Mouse (Mus musculus) ES-CJ7 (cell line): ENCODE measurements at regions not wholly inside any gene's neighbourhood (a gene's known extent, or its start where the extent isn't known, plus 50 kb on each side); places are given as distances from the start of the nearest gene placed in this dataset.

Experiments used
- DNase-seq: peaks from one replicate; pipeline ENCODE4 v3.0.0; 2011; ENCODE audit warnings: low read depth, low spot score

DNA sequence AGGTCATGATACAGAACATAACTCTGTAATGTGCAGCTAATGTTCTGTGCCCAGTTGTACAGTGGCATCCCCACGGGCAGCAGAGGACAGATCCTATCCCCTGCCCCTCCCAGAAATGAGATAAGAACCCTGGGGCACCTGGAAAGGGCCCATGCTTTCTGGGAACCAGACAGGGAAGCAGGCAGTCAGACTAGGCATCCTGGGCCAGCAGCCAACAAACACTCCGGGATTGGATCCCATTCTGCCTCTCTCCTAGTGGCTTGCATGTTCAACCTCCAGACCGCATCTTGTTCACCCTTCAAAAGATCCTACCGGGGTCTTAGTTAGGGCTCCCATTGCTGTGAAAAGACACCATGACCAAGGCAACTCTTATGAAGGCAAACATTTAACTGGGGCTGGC lies 229.0 kb upstream of the Rpl38 start:
- DNase-seq, result no peak

DNA sequence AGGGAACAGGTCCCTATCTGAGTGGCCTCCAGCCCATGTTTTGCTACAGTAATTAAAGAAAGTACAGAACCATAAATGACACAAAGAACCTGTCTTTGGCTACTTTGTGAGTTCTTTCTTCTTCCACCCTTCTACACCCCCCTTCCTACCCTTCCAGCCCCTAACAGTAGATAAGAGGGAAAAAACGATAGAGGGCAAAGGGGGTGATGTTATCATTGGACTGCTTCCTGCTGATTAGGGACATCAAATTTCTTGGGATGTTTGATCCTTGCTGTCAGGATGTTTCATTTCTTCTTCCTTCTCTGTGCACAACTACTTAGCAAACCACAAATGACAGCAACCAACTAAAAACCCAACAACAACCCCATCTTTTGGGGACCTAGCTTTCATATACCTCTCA lies 232.5 kb upstream of the Rpl38 start:
- DNase-seq, result no peak

DNA sequence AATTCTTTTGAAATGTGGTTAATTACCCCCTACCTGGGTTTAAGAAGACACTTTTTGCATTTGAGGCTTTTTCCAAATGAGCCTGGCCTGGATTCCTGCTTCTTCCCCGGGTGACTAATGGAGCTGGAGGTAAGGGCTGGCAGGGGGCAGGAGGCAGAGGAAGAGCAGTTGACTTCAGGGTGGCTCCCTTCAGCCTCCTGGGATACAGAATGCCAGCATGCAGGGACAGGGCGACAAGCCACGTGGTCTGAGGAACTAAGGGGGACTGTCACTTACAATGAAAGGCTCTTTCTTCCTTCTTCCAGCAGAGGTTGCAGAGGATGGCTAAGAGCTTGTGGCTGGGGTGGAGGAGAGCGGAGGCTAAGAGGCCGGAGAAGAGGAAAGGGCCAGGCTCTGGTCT lies 234.8 kb upstream of the Rpl38 start:
- no peak for DNase-seq

DNA sequence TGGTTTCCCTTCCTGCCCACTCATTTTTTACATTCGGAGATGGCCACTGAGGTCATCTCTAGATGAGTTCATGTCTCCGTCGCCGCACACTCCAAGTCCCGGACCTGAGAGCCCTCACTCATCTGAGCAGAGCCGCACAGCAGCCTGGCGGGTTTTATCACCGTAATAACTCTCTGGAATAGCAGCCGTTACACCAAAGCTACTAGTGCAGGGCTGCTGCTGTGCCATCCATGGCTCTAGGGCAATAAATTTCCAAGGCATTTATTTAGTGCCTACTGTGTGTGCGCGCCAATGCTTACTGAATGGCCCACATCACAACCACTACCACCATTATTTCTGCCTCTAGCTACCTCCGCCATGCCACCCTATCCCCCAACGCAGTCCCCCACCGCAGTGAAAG lies 242.9 kb upstream of the Rpl38 start:
- no peak for DNase-seq

DNA sequence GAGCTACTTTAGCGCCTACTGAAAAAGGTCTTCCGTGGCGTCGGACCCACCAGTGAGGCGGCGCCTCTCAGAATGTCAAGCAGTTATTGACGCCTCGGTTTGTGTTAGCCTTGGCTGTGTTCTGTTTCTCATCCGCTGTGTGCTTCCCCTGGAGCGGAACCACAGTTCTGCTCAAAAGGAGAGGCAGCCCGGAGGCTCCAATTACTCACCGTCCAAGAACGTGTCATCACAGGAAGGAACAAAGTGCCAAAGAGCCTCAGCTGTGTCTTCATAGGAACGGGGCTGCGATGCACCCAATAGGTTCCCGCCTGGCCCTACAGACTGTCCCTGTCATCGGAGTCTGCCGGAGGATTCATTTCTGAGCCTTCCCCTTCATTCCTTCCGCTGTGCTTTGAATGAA lies 245.0 kb upstream of the Rpl38 start:
- DNase-seq, result no peak

DNA sequence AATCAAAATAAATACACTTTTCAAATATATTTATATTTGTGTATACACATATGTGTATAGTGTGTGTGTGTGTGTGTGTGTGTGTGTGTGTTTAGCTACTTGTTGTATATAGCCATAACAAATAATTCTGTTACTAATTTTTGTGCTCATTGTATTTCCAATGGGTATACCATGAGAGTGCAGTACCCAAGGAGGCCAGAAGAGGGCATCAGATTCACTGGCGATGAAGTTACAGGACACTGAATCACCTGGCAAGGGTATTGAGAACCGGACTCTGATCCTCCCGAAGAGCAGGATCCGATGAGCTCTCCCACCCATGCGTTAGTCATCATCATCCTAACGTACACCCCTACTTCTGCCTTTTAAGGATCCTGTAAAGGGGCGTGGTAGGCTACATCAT lies 249.3 kb upstream of the Rpl38 start:
- DNase-seq, result peak; percentile 59

DNA sequence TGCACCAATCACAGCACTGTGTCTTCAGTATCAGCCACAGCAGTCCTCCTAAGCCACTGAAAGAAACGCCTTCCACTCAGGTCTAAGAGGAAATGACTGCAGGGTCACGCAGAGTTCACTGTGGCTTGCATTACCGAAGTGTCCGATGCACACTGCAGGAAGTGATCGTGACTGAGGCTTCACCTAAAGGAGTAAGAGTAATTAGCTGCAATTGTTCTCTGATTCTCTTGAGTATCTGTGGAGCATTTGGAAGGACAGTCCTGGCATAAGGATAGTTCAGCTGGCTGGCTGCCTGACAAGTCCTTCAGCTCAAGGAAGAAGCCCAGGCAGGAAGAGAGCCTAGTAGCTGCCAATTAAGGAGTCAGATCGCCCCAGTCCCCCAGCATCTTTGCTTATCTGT lies 252.2 kb upstream of the Rpl38 start:
- DNase-seq, result peak; percentile 27

DNA sequence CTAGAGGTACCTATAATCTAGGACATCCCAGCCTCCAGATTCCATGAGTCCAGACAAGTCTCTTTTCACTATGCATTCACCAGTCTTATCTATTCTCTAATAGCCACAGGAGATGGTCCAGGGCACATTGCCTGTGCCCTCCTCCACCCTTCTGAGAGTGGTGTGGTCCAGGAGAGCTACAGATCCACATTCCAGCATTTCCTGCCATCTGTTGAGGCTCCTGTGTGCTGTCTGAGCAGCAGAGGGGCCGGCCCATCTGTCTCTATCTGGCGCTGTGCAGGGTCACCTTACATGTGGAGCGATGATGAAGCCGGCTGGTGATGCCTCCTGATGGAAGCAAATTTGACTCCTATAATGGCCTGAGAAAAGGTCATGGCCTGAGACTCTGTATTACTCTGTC lies 263.9 kb upstream of the Rpl38 start:
- DNase-seq, result no peak

DNA sequence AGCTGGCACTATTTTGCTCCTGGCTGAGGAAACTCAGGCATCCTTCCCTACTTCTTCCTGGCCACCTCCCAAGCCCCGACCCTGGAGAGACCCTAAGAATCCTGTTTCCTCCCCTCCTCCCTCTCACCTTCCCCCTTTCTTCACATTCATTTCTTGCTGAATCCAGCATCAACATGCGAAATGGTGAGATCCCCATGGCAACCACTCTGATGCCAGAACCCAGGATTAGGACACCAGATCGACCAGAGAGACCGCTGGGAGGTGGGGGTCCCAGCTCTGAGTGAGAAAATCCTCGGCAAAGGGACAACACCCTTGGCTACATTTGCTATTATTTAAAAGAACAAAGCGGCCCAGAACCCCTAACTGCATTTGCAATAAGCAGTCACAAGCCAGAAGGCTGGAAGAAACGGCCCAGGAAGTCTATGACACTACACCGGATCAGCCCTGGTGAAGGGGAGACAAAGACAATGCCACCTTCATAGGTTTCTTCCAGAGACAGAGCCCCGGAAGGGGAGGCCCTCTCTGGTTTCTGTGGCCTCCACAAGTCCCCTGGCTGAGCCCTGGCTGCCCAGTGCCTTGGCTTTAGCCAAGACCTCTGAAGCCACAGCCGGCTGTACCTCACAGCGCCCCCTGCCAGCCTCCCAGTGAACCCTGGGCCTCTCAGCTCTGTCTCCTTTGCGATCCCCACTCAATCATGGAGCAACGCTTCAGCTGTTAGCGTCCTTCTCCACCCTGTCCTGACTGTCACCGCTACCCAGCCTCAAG lies 265.6 kb upstream of the Rpl38 start:
- peak; percentile 19 for DNase-seq

DNA sequence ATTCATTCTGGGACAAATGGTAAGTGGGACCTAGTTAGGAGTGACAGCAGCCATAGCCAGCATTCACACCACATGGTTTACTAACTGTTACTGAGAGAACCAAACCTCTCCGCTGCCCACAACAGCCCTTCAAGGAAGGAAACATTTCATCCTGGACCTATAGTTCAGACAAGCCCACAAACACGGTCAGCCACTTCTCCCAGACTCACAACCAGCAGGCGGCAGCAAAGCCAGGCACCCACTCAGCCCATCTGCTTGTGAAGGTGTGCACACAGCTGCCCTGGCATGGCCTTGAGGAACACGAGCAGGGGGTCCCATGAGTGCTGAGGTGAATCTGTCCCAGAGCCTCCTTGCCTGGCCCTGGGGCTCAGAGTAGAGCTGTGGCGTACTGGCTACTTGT lies 267.6 kb upstream of the Rpl38 start:
- DNase-seq, result no peak

DNA sequence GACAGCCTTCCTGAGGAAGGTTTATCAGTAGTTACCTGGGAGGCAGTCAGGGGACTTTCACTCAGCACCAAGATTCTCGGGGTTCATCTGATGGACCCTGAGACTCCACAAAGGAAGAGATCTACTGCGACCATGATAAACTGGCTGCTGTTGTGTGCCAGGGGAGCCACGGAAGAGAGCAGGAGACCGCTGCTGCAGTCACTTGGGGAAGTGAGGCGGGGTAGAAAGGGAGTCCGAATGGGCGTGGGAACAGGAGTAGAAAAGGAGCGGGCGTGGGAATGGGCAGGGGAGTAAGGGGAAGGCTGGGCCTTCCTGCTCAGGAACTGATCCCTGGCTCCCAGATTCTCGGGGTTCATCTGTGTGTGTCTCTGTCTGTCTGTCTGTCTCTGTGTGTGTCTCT lies 276.2 kb upstream of the Rpl38 start:
- no peak for DNase-seq

DNA sequence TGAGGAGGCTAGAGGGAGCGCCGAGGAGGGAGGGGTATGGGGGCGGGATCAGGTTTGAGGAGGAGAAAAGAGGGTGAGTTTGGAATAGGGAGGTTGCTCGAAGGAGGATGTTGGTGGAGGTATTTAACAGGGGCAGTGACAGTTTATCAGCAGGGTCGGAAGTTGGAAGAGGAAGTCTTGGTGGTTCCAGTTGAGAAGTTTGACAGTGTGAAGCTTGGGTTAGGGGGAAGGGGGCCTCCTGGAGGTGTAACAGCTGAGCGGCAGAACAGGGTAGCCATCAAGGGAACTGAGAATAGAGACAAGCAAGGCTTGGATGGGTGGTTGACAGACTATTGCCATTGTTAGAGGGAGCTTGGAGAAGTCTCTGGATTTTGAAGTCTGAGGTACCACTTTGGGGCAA lies 276.8 kb upstream of the Rpl38 start:
- DNase-seq, result no peak

DNA sequence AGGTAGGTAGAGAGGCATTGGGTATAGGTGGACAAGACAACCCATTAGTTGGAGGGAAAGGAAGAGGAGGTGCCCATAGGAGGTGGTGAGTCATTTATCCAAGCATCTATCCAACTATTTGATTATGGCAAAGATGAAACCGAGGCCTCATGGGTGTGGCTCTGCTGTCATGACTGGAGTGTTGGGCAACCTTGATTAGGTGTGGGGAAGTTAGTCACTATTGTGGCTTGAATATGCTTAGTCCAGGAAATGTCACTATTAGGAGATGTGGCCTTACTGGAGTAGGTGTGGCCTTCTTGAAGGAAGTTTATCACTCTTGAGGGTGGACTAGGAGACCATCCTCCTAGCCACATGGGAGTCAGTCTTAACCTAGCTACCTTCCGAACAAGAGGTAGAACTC lies 281.2 kb upstream of the Rpl38 start:
- DNase-seq, result no peak

DNA sequence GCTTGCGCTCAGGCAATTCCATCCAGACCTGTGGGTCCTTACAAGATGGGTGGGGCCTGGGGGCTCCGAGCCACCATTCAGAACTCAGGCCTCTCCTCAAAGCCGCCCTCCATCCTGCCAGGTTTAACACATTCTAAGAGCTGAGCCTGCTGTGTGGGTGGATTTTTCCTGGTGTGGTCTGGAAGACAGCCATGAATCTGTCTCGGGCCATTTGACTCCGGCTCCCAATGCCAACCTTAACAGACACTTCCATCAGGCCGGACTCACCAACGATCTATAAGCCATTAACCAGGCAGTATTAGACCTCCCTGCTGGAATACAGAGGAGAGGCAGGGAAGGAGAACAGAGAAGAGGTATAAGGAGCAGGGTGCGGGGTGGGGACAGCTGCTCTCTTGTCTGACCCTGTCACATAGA lies 288.9 kb upstream of the Rpl38 start:
- no peak for DNase-seq

DNA sequence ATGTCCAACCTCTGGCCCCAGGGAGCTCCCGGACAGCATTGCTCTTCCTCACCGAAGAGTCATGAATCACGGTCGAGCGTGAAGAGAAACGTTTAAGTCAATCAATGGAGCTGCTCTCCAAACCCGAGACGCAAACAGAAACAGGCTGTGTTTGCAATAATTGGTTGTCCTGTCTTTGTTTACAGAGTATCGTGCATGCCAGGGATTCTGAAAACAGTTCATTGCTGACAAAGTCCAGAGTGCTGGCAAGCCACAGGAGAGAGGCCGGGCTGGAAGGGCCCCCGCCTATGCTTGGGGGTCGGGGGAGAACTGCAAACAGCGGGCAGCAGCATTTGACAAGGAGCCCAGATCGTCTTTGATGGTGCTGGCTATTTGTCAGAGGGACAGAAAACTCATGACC lies 292.4 kb upstream of the Rpl38 start:
- DNase-seq, result no peak

DNA sequence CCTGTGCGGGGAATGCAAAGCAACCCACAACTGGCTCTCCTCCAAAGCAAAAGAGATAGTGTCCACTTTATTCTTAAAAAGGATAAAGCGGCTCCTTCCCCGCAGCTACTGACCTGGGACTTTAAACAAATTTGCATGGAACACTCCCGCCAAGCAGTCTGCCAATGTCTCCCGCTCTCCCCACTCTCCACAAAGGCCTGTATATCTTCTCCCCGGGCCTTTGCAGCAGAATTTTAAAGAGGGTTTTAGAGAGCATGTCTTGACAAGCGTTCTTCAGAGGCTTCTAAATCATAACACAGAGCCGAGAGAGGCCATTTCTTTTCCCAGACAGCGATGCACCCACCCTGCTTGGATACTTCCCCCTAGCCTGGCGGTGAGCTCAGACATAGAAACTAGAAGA lies 297.6 kb upstream of the Rpl38 start:
- DNase-seq, result no peak

DNA sequence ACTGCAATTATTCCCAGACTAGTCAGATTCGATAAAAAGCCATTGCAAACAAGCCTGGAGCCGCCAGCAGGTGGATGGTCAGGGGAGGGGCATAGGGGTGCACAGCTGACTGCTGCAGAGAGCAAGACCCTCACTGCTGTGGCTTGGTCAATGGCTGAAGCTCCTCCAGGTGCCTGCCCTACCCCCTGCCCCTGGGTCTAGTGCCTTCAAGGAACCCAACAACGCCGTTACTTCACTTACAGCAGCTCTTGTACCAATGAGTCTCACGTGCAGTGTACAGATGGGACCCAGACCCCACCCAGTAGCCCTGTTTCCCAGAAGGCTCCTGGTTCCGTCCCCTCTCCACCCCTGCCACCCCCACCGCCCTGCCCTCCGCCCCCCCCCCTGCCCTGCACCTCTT lies 300.5 kb upstream of the Rpl38 start:
- no peak for DNase-seq

DNA sequence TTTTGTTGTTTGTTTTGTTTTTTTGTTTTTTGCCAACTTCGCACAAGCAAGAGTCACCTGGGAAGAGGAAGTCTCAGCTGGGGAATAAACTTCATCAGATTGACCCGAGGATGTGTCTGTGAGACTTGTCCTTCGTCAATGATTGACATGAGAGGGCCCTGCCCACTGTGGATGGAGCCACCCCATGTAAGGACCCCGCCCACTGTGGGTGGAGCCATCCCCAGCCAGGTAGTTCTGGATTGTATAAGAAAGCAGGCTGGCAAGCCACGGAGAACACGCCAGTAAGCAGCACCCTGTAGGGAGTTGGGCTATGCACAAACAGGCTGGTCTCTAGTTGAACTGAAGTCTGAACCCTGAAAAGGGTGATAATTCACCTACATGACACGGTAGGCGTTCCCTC lies 294.1 kb upstream of the Sdk2 start:
- DNase-seq, result peak; percentile 68

DNA sequence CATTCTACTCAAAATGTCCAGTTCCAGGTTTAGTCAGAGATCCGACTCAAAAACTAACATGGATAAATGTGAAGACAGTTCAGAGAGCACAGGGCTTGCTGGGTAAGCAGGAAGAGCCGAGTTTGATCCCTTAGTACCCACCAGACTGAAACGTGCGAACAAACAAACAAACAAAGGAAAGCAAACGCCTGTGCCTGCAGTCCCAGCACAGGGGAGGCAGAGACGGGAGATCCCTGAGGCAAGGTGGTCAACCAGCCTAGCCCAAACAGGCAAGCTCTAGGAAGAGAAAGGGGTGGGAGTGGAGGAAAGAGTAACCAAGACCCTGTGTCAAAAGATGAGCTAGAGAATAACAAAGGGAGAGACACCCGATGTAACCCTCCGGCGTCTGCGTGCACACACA lies 293.5 kb upstream of the Sdk2 start:
- DNase-seq, result no peak

DNA sequence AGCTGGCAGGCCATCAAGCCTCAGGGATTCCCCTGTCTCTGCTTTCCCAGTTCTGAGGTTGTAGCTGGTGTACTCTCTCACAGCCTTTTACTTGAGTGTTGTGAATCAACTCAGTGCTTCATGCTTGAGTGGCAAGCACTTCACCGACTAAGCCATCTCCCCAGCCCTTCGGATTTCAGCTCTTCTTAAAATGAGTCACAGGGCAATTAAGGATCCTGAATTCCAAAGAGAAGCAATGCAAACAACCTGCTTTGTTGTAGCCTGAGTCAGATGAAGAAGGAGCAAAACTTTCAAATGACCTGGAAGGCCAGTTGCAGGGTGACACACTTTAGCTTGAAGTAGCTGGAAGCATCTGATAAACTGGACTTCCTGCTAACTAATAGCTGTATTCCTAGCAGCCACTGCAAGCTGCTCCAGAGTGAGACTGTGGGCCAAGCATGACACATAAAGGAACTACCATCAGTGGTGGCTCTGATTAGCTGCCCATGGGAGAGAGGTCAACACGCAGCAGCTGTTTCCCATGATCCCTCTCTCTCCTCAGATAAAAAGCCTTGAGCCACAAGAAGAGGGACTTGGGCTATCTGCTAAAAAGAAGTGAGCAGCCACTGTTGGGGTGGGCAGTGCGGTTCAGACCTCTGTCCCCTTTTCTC lies 285.4 kb upstream of the Sdk2 start:
- DNase-seq, result no peak

DNA sequence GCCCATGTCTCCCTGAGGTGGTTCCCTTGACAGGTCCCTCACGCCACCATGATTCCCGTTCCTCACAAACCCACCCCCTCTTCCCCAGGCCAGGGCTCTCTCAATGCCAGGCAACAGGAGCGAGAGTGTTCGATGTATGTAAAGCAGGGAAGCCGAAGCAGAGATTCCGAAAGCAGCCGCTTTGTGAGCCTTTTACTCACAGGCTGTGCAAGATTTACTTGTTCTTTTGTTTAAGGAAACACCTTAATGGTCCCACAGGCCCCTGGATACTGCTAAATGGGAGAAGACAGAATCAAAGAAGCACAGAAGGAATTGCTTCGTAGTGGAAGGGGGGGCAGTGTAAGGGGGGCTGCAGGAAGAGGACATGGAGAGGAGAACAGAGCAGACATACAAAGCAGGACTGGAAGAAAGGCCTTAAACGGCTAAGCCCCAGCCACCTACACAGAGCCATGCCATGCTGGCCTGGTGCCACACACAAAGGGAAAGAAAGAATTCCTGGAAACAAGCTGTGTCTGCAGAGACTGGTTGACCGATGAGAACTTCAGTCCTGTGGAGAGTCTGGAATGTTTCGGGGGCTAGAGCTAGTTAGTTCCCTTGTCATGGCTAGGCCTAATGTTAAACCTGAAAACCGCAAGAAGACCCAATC lies 270.1 kb upstream of the Sdk2 start:
- no peak for DNase-seq

DNA sequence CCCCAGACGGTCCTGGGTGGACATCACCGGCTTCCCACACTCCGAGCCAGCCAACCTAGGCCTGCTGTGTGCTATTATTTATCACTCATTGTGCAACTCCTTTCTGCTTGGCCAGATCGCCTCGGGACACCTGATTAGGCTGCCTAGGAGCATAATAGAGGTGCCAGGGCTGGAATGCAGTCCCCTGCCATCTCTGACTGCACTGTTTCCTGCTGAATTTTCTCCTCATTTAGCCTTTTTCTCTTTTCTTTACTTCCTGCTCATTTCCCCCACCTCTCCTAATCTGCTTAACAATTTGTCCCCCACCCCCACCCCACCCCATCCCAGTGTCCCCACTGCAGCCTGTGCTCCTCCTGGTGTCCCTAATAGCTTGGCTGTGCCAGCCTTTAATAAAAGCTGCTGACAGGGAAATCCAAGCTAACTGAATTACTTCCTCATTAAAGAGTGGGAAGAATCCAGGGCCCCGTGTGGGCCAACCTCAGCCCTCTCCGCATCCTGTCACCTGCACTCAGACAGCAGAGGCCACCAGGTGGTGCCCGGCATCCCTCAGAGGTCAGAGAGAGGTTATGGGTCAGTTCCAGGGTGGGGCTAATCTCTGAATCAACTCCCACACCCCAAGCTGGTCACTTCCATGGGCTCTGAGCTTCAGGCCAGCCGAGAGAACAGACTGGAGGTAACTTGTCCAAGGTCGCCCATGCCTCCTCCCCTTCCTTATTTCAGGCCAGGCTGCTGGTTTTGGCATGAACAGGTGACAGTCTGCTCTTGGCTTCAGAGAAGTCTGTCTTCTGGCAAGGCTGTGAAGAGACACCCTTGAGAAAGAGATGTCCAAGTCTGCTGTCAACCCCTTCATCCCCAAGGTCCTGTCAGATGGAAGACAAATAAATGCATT lies 269.3 kb upstream of the Sdk2 start:
- DNase-seq, result no peak
